Mouse (Mus musculus): ENCODE measurements at regions not wholly inside any gene's neighbourhood (a gene's known extent, or its start where the extent isn't known, plus 50 kb on each side); places are given as distances from the start of the nearest gene placed in this dataset.

GRCm38 (mm10) chr13:99617457-99617856 lies 101.1 kb upstream of the Map1b start:
- DNase-seq (ENCODE audit: low spot score): no peak
- WGBS: 27% methylated on average over 5 of the region's 5 CpGs

GRCm38 (mm10) chr13:99611715-99612494 lies 95.6 kb upstream of the Map1b start:
- H3K27me3 ChIP-seq (ENCODE audit: insufficient read depth, low read length): no peaks in the 10 kb centered on the region
- DNase-seq (ENCODE audit: low spot score) (no peak), ATAC-seq (replicated peaks; ENCODE audit: low FRiP score, low read depth) (no peak)
- H3K4me2 ChIP-seq (ENCODE audit: low read length): no peak overlapping the region
- H3K36me3 ChIP-seq (ENCODE audit: insufficient read depth, low read length): no peaks in the 10 kb centered on the region
- H3K9me3 ChIP-seq (replicated peaks; ENCODE audit: low read length): no peaks in the 10 kb centered on the region
- no peak for TF ChIP-seq CTCF (IDR thresholded peaks at IDR 0.05; ENCODE audit: low read depth)
- H3K4me1 ChIP-seq (replicated peaks; ENCODE audit: insufficient read depth, low read length): no peaks in the 10 kb centered on the region
- H3K27ac ChIP-seq: no peak overlapping the region
- WGBS: 79% methylated on average over 18 of the region's 18 CpGs
- H3K9ac ChIP-seq (ENCODE audit: low read depth, low read length): no peak overlapping the region
- no peak overlapping the region for H3K4me3 ChIP-seq (replicated peaks; ENCODE audit: low read depth, low read length)

More at GRCm38 (mm10) chr13:99617457-99617856, 101.1 kb upstream of the Map1b start:
- H3K36me3 ChIP-seq (ENCODE audit: insufficient read depth, low read length): no peaks in the 10 kb centered on the region
- no peaks in the 10 kb centered on the region for H3K9me3 ChIP-seq (replicated peaks; ENCODE audit: low read length)
- no peak overlapping the region for H3K4me3 ChIP-seq (replicated peaks; ENCODE audit: low read depth, low read length)
- no peak overlapping the region for H3K27ac ChIP-seq
- ATAC-seq (replicated peaks; ENCODE audit: low FRiP score, low read depth): no peak
- H3K9ac ChIP-seq (ENCODE audit: low read depth, low read length): no peak overlapping the region
- TF ChIP-seq CTCF (IDR thresholded peaks at IDR 0.05; ENCODE audit: low read depth): no peak
- no peaks in the 10 kb centered on the region for H3K27me3 ChIP-seq (ENCODE audit: insufficient read depth, low read length)
- H3K4me2 ChIP-seq (ENCODE audit: low read length): no peak overlapping the region
- H3K4me1 ChIP-seq (replicated peaks; ENCODE audit: insufficient read depth, low read length): no peaks in the 10 kb centered on the region

DNA sequence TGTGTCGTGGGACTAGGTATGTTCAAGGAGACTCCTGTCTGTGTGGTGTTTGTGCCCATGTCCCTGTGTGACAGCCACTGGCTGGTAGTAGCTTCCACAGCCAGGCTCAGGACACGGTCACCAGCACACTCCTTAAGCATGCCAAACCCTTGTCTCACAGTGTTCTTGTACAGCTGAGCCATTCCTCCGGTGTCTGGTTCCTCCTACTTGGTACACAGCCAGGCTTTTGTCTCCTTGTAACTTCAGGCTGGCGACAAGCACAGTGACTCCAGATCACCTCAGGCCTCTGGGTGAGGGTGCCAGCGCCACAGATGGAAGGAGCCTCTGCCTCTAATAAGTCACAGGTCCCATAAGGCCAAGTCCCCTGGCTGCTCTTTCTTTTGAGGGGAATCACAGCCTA lies 94.2 kb upstream of the Map1b start:
- Histone ChIP-seq H3K4me1 (replicated peaks; ENCODE audit: insufficient read depth, low read length) (no peaks in the 10 kb centered on the region), H3K27me3 (ENCODE audit: insufficient read depth, low read length) (no peaks in the 10 kb centered on the region), H3K4me3 (replicated peaks; ENCODE audit: low read depth, low read length) (no peak overlapping the region), H3K9ac (ENCODE audit: low read depth, low read length) (no peak overlapping the region), H3K4me2 (ENCODE audit: low read length) (no peak overlapping the region), H3K36me3 (ENCODE audit: insufficient read depth, low read length) (no peaks in the 10 kb centered on the region), H3K9me3 (replicated peaks; ENCODE audit: low read length) (no peaks in the 10 kb centered on the region), H3K27ac (no peak overlapping the region)
- TF ChIP-seq CTCF (IDR thresholded peaks at IDR 0.05; ENCODE audit: low read depth): no peak
- ATAC-seq (replicated peaks; ENCODE audit: low FRiP score, low read depth) (no peak), DNase-seq (ENCODE audit: low spot score) (no peak)
- 62% methylated on average over 5 of the region's 5 CpGs for WGBS

DNA sequence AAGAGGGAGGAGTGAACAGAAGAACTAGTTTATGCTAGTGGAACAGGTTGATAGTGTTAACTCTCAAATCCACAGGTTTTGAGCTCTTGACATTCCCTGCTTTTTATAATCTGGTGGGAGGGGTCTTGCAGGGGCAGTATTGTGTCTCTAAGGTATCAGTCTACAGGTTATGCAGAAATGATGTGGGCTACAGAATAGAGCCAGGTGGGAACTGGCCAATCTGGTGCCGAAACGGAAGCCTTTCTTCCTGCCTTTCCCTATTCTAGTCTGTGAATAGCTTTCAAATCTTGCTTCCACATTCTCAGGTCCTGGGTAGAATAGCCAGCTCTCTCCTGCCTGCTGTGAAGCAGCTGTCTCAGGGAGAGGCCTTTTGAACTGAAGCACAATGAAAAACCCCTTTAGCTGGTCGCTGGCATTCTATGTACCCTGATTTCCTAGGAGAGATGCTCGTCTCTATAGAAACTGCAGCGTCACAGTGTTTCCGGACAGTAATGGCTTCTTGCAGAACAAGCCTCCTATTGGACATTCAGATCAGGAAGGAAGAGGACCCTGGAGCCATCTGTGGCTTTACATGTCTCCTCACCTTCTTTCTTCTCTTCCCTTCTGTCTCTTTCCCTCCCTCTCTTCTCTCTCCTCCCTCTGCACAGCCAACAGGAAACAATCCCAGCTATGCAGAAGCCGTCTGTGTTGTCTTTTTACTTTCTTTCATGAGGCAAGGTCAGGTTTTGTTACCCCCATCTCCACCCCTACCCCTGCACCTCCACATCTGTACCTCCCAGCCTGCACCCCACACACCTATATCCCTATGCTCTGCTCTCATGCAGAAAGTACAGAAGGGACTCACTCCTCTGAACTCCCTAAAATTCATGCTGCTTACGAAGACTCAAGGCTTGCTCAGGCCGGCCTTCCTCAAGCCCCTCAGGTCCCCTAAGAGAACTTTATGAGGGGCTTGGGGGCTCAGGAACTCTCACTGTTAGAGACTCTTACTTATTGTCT lies 93.1 kb upstream of the Map1b start:
- no peak overlapping the region for H3K27ac ChIP-seq
- no peaks in the 10 kb centered on the region for H3K27me3 ChIP-seq (ENCODE audit: insufficient read depth, low read length)
- WGBS: 49% methylated on average over 9 of the region's 9 CpGs
- ATAC-seq (replicated peaks; ENCODE audit: low FRiP score, low read depth) (no peak), DNase-seq (ENCODE audit: low spot score) (no peak)
- no peak for TF ChIP-seq CTCF (IDR thresholded peaks at IDR 0.05; ENCODE audit: low read depth)
- H3K4me1 ChIP-seq (replicated peaks; ENCODE audit: insufficient read depth, low read length): no peaks in the 10 kb centered on the region
- H3K4me3 ChIP-seq (replicated peaks; ENCODE audit: low read depth, low read length): no peak overlapping the region
- no peak overlapping the region for H3K4me2 ChIP-seq (ENCODE audit: low read length)
- H3K9me3 ChIP-seq (replicated peaks; ENCODE audit: low read length): no peaks in the 10 kb centered on the region
- no peaks in the 10 kb centered on the region for H3K36me3 ChIP-seq (ENCODE audit: insufficient read depth, low read length)
- H3K9ac ChIP-seq (ENCODE audit: low read depth, low read length): no peak overlapping the region

DNA sequence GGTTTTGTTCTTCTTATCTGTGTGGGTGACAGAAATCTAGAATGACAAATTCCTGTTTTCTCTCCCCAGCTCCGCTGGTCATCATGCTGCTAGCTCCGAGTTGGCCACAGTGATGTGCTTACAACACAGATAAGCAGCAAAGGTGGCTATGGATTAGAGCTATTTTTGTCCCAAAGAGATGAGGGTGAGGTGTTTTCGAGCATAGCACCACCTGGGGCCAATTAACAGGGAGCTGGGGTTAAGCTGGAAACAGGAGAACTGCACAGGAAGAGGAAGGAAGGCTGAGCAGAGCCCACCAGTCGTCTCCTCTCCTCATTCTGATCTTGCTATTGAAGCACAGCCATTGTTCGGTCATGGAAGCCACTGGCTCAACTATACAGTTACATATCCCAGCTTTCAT lies 92.3 kb upstream of the Map1b start:
- H3K9me3 ChIP-seq (replicated peaks; ENCODE audit: low read length): no peaks in the 10 kb centered on the region
- DNase-seq (ENCODE audit: low spot score): no peak
- H3K4me1 ChIP-seq (replicated peaks; ENCODE audit: insufficient read depth, low read length): no peaks in the 10 kb centered on the region
- H3K27me3 ChIP-seq (ENCODE audit: insufficient read depth, low read length): no peaks in the 10 kb centered on the region
- H3K9ac ChIP-seq (ENCODE audit: low read depth, low read length): no peak overlapping the region
- H3K4me2 ChIP-seq (ENCODE audit: low read length): no peak overlapping the region
- H3K4me3 ChIP-seq (replicated peaks; ENCODE audit: low read depth, low read length): no peak overlapping the region
- WGBS: 55% methylated on average over 5 of the region's 5 CpGs
- no peak for TF ChIP-seq CTCF (IDR thresholded peaks at IDR 0.05; ENCODE audit: low read depth)
- no peaks in the 10 kb centered on the region for H3K36me3 ChIP-seq (ENCODE audit: insufficient read depth, low read length)
- ATAC-seq (replicated peaks; ENCODE audit: low FRiP score, low read depth): no peak
- no peak overlapping the region for H3K27ac ChIP-seq

GRCm38 (mm10) chr13:99607208-99607607 lies 90.9 kb upstream of the Map1b start:
- Histone ChIP-seq H3K4me2 (ENCODE audit: low read length) (no peak overlapping the region), H3K9me3 (replicated peaks; ENCODE audit: low read length) (no peaks in the 10 kb centered on the region), H3K4me3 (replicated peaks; ENCODE audit: low read depth, low read length) (no peak overlapping the region), H3K27me3 (ENCODE audit: insufficient read depth, low read length) (no peaks in the 10 kb centered on the region), H3K4me1 (replicated peaks; ENCODE audit: insufficient read depth, low read length) (no peaks in the 10 kb centered on the region), H3K9ac (ENCODE audit: low read depth, low read length) (no peak overlapping the region), H3K27ac (no peak overlapping the region), H3K36me3 (ENCODE audit: insufficient read depth, low read length) (no peaks in the 10 kb centered on the region)
- WGBS: 89% methylated on average over 6 of the region's 6 CpGs
- no peak for DNase-seq (ENCODE audit: low spot score)
- ATAC-seq (replicated peaks; ENCODE audit: low FRiP score, low read depth): no peak
- TF ChIP-seq CTCF (IDR thresholded peaks at IDR 0.05; ENCODE audit: low read depth): no peak

Data from kidney, postnatal 0 days (tissue).